Mouse (Mus musculus) thymus, postnatal 36 days (tissue): ENCODE data around the gene Nr5a2.

ENCODE experiments used
- DNase-seq, 2 experiments: peaks; one replicate each; pipeline ENCODE4 v3.0.0; 2022; ENCODE audit warnings: mixed read lengths in 2 of 2

The Nr5a2 gene

DNA sequence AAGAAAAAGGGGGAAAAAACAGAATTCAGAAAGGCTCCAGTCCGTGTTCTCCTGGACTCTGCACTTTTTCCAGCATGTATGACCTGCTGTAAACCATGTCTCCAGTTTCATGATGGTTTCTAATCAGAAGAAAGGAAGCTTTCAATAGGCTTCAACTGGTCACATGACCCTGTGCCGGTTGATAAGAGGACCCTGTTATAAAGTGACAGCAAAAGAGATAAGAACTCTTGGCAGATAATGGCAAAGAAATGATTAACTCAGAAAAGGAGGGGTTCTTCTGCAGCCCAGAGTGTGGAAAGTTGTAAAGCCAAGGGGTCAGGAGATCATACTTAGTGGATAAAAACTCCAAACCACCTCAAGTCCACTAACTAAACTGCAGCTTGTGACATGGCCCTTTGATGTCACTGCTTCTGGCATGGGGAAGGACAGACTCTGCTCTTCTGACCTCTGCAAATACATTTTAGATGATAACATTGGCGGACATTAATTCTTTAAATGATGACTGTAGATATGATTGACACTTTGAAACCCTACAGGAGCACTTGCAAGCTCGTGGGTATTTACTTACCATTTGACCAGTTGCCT, at the start of gene Nr5a2:
Nr5a2 (minus strand) TSS at position 21 of the 585 bp plus-strand sequence.
- no peak for DNase-seq

DNA sequence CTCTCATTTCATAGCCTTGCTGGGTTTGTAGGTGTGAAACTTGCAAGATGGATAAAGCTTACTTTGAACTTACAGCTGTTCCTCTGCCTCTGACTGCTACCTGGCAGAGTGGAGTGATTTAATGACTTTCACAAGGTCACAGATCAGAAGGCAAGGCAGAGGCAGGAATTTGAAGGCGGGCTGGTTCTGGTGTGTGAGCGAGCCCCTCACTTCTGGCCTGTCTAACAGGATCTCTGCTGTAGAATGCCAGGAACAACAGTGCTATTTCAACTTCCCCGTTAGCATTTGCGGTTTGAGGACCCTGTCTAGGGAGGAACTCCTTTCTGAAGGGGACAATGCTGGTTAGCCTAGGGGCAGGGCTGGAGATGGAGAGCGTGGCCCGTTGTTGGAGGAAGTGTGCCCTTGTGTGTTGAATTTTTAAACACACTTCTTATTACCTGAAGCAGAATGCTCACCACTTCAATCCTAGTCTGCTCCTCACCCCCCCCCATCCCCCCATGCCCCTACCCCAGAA, 48.5 kb upstream of the Nr5a2 start:
- DNase-seq: no peak

DNA sequence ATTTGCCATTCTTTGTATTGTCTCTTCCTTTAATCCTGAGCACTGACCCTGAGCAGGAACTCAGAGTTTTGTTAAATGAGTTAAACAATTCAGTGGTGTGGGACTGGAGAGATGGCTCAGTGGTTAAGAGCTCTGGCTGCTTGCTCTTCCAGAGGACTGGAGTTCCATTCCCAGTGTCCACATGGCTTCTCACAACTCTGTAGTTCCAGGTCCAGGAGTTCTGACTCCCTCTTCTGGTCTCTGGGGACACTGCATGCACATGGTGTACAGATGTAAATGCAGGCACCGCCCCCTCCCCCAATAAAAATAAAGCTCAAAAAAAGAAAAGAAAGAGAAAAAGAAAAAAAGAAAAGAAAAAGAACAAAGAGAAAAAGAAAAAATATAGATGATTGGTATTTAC, 43.6 kb upstream of the Nr5a2 start:
- no peak for DNase-seq

DNA sequence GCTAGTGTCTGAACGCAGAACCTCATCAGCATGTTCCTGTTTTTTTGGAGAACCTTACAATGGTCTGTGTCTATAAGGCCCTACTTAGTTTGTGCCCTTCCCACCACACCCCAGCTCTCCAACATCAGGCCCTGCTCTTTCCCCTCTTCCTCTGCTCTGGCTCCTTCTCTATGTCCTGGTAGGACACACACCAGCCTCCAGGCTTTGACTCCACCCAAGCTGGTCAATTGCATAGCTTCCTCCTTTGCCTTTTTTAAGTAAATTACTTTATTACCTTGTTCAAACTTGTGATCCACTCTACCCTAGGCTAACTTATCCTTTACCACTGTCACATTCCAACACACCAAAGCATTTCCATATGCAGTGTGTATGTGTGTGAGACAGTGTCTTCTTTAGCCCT, 42.9 kb upstream of the Nr5a2 start:
- no peak for DNase-seq

DNA sequence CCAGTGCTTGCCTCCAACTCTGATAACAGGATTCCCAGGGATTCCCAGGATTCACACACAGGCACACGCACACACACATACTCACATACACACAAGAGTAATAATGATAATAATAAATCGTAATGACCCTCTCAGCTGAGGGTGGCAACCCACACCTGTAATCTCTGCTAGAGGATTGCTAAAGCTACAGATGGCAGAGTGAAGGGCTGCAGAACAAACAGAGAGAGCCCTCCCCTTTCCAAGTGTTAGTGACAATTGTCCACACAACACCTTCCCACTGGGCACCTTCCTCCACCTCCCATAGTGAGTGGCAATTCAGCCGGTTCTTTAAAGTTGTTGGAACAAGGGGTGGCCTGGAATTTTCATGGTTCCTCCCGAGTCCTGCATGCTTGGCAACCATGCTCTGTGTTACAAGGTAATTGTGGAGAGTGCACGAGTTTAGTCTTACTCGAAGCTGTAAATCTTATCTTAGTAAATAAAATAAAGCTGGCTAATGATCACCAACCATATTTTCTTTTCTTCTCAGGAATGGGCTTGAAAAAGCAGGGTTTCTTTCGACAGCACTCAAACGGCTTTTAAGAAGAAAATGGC, 31.6 kb upstream of the Nr5a2 start:
- DNase-seq: no peak

DNA sequence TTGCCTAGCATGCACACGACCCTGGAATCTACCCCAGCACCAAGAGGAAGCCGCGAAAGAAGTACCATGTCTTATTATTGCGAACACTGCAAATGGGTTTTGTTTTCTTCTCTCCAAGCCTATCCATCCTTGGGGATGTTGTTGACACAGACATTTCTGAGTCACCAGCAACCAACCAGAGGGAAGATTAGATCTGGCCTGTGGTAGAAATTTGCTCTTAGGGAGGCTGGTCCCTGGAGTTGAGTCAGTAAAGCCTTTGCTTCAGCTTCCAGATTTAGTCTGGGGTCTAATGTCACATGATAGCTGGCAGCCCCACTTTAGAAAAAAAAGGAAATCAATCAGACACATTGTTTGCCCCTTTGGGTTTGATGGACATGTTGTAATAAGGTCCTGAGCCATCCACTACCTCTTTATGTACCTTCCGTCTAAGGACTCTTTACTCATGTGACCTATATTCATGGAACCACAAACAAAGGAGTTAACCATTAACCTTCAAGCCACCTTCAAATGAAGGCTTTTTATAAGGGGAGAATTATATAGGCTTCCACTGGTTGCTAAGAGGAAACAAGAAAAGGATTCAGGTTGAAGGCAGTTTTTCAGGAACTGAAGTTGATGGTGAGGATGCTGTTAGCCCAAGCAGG, 20.1 kb upstream of the Nr5a2 start:
- no peak for DNase-seq

DNA sequence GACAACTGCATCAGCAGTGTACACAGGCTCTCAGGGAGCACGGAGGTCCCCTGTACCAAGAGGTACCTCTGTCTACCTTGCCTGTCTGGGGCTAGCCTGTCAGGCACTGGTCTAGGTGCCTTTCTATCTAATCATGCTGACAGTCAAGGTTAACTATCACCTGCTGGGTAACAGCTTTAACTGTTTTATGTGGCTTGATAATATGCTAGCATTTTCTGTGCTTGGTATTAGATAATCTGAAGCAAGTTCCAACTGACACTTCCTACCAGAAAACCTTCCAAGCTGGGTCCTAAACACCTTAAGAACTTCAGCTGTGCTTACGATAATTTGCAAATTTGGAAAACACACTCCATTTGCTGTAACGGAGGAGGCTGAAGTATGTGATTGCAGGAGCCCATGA, 17.6 kb upstream of the Nr5a2 start:
- DNase-seq: no peak

DNA sequence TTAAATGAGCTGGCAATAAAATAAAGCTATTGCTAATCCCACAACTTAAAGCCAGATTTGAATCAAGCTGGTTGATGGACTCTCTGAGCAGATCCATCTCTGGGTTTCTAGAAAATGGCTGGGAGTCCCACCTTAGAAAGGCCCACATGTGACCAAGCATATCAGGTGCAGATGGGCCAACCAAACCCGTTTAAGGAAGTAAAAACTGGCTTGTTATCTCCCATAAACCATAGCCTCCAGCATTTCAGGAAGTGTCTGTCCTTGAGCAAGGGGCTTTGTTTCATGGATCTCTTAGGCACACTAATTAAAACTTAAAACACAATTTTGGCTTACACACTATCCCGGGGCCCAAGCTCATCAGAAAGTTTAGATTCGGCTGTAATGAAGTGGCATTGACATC, 13.8 kb upstream of the Nr5a2 start:
- no peak for DNase-seq

DNA sequence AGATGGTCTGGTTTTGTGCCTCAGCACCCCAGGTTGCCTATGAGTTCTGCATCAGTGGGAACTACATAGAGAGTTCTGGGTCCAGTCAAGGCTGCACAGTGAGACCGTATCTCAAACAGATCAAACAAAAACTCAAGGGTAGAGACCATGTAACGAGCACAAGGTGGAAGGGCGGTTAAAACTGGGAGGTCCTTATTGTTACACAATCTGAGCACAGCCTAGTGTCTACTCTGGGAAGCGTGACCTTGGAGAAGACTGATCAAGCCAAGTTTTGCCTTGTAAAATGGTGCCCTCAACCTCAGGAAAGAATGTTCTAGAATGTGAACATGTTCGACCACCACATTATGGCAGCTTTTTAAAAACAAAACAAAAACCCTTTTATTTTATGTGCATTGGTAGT, 12.8 kb upstream of the Nr5a2 start:
- DNase-seq: no peak

DNA sequence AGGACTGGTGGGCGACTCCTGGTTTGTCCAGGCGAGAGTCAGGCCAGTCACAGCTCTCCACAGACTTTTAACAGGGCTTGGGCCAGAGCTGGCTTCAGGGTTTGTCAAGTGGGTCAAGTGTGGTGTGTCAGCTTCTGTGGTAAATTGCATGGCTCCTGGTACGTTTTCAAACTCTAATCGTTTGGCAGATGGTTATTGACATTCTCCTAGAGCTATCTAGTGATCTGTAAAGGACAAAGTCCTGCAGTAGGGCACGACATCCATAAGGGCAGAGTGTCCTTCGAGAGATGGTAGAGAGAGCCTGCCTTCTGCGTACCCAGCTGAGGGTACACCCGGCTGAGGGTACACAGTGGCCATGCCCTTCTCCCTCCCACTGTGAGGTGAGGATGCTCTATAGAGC, 10.7 kb upstream of the Nr5a2 start:
- DNase-seq: no peak

DNA sequence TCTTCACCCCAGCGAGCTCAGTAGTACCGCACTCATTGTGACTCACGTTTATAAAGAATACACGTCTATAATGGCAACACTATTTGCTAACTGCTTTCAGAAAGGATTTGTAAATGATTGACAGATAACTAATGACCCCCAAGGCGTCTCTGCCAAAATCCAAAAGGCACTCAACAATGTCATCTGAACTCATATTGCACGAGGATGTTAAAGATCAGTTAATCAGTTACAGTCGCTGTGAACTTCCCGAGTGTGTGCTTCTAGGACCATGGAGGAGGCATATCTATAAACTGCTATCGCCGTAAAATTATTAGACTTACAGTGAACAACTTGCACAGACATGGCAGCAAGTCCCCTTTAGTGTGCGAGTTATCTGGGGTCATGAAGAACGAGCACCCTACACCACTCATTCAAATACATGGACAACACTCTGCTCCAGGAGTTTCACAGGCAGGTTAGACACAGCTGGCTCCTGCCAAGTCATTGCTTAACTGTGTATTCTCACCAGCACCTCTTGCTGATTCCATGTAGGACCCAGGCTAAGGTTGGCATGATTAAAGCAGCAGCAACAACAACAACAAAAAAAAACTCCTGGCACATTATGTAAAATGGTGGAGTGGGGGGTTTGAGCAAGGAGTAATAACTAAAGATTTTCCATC, 6.6 kb upstream of the Nr5a2 start:
- no peak for DNase-seq

DNA sequence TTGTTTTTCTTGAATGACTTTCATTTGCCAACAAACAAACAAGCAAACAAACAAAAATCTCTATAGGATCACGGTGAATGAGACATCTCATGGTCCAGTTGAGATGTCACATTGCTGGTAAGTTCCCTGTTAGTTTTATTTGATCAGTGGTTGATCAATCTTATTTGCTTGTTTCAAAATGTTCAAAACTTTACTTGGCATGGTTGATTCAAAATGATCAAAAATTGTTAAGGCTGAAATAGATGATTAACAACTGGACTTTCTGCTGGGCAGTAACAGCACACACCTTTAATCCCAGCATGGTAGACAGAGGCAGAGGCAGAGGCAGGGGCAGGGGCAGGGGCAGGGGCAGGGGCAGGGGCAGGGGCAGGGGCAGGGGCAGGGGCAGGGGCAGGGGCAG, 757 bp downstream of the Nr5a2 start:
- no peak for DNase-seq

DNA sequence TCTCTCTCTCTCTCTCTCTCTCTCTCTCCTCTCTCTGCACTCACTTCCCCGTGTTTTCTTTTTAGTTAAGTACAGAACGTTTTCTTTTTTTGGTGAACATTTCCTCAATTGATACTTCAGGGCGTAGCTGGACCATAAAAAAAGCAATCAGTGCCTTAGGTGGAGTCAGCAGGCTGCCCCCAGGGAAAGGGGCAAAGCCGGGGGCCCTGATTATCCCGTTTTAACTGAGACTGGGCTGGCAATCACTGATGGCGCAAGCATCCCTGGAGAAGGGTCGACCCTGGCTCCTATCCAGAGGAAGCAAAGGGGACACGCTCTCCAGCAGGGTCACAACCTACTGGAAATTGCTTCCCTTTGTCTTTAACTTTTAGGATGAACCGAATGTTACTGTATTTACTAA, 1.6 kb downstream of the Nr5a2 start:
- no peak for DNase-seq

DNA sequence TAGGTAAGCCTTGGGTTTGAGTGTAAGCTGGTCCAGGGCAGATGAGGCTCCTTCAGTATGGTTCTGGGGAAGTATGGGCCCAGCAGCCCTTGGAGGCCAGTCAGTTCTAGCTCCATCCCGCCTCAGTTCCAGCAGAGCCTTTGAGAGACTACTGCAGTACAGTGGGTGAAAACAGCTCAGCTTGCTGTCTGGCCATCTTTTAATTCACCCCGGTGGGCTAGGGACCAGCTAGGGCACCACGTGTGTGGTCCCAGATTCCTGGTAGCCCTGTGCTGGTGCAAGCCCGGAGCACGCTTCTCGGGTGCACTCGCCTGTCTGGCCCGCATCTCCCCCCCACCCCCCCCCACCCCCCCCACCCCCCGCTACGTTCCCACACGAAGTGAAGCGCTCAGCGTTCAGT, 2.1 kb downstream of the Nr5a2 start:
- no peak for DNase-seq

DNA sequence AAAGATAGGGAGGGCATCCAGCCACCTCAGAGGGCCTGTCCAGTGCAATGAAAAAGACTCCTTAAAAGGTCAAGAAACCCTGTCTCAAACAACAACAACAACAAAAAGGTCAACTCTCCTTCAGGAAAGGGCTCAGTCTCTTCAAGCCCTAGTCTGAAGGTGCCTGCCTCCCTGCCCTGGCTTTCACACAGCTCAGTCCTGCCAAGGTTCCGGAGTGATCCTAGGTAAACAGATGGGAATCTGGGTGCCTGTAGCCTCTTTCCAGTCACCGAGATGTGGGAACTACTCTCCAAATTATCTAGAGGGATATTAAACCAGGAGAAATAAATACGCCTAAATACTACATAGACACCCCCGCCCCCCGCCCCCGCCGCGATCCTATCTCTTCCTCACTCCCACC, 2.6 kb downstream of the Nr5a2 start:
- no peak for DNase-seq

DNA sequence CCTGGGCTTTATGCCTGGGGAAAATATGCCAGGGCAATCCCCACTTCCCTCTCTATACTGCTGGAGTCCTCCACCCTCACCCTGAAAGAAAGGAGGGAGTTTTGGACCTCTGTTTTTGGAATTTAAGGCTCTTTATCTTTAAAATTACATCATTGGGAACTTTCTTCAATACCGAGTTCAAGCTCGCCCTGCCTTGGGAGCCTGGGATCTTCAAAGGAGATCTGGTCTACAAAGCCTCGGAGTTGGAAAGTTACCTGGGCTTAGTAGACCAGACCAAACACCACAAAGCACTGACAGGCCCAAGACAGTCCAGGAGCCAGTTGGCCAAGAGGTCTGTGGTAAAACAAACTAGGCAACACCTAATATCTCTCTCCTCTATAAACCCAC, 6.1 kb downstream of the Nr5a2 start:
- DNase-seq: no peak

DNA sequence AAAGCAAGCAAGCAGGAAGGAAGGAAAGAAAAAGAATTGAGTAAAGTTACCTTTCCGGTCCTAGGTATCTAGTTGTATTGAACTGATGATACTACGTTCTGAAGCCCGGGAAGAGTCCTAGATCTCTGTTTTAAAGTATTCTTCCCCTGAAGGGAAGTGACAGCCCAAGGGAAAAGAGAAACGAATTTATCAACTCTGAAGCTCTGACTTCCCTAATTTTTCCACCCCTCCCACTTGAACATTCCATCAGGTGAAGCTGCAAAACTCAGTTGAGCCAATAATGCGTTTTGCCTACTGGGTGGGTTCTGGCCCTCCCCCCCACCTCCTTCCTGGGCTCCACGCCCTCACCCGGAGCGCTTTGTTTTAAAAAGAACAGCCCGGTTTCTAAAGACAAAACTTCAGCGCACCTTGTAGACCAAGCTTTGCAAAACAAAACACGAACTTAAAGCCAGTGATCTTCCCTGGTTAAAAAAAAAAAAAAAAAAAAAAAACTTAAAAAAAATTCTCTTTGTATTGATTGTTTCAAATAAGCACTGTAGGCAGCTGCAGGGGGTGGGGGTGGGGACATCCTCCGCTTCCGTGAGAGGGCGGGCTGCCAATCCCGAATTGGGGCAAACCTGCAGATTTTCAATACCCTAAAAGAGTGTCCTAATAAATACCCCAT, 6.7 kb downstream of the Nr5a2 start:
- DNase-seq: no peak

DNA sequence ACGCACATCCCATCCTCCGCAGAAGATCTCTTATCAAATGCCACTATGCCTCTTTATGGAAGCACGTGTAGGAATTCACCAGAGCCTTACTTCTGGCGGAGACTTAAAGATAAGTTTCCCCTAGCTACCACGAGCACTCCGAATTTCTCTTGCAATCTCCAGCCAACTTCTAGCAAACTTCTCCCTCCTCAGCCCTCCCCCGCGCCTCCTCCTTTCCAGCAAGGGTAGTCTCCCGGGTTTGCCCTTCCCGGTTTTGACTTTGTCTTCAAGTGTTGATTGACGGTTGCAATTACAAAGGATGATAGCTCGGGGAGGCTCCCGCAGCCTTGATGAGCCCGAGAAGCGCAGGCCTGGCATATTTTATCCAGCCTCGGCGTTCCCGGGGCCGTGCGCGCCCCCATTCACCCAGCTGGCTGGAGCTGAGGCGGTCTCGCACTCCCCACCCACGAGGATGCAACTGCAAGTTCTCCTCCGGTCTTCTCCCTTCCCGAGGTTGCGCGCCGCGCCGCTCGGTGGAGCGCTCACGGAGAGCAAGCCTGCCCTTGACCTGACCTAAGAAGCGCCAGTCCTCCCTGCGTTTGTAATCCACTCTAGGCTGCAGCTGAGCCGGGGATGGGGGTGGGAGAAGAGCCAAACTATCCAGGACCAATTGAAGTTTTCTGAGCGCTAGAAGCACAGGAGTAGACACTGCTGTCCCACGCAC, 7.5 kb downstream of the Nr5a2 start:
- DNase-seq: no peak

DNA sequence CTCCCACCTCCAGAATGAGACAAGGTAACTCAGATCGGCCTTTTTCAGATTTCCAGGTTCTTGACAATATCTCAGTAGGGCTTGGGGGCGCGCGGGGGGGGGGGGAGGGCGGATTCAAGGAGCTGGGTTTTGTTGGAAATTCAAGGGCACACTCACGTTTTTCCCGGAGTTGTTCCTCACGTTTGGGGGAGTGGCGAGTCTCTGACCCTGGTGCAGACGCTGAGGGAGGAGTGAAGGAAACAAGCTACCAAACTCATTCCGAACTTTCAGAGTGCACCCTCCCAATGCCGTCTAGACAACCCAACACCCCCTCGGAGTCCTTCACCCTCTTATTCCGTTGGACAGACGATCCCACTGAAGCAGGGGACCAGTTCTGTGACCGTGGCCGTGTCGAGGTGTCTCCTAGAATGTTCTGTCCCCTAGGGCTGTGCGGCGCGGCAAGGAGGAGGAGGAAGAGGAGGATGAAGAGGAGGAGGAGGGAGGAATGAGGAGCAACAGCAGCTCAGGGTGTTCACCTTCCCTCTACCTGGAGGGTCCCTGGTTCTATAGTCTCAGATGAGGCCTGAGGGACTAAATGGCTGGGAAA, 8.2 kb downstream of the Nr5a2 start:
- no peak for DNase-seq

DNA sequence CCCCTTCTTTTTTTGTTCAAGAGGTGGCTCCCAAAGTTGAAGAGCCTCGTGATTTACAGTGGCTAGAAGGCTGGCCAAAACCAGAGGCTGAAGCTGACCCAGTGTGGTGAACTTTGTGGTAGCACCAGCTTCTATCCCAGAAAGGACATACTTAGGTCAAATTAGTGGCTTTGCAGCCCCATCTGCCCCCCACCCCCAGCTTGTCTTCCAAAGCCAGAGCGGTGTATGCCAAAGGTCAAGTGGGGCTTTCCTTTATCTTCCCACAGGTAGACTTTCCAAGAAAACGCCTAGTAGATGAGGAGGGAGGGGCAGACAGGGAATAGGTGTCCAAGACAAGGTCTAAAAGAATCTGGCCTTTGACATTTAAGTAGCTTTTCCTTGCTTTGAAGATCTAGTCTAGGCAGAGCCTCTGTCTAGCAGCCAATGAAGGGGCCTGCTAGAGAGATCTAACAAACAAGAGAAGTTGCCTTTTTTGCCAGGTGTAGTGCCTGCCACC, 9.0 kb downstream of the Nr5a2 start:
- DNase-seq: no peak

DNA sequence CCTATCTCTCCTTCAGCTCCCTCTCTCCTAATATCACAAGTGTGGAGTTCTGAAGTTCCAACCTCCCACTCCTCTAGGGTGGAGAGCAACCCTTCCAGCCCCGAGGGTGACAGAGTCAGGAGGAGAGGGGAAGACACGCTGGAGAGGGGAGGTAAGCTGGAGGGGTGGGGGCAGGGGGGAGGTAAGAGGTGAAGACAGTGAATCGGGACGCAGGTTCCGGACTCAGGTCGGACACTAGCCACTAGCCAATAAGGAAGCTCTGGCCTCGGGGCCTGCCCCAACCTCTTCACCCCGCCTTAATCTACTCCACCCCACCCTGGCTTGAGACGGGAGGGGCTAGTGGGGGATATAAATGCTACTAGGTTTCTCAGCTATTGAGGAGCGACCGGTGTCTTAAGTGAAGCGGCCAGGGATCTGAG, 10.9 kb downstream of the Nr5a2 start:
- DNase-seq: no peak
